Mouse (Mus musculus) inflammation-experienced regulatory T-cells, adult 16 weeks (primary cell): ENCODE results near the gene Cwf19l2. TPM values are rescaled to one million over a fixed set of nuclear protein-coding genes. Genes with fewer than 3 reads are reported as not detected.

Source experiments
- polyA plus RNA-seq: library from polyadenylated mRNA; unstranded; fragments of 100-300 nt; shearing (Covaris generic); gene quantifications from one replicate; pipeline ENCODE4 v1.2.1, GENCODE M21; 2017

Gene Cwf19l2
- polyA plus RNA-seq = 24.9 TPM

GRCm38 (mm10) chr9:3403251-3404208, at the start of gene Cwf19l2:
Cwf19l2 (plus strand) TSS chr9:3403592.

Other genes starting within 250 kb of the Cwf19l2 start
- gene Alkbh8, start 68.5 kb upstream of the Cwf19l2 start, polyA plus RNA-seq = 19.4 TPM
- gene Gucy1a2, start 129.2 kb downstream of the Cwf19l2 start, polyA plus RNA-seq = not detected